Mouse (Mus musculus) CH12.LX (cell line): ENCODE data around the gene Myt1l. TPM values are rescaled to one million over a fixed set of nuclear protein-coding genes. Genes with fewer than 3 reads are reported as not detected.

Source experiments
- DNase-seq: peaks from one replicate; pipeline ENCODE4 v3.0.0-alpha.2; 2013; ENCODE audit errors: extremely low read depth
- H3K27ac ChIP-seq: 2 replicates; pipeline ENCODE4 v1.5.1; 2012; ENCODE audit warnings: low read depth, mild to moderate bottlenecking, control low read depth, moderate library complexity; ENCODE audit not compliant: insufficient read depth
- H3K27me3 ChIP-seq: replicated peaks from 2 replicates; pipeline ENCODE3; 2012; ENCODE audit warnings: inconsistent platforms
- H3K36me3 ChIP-seq, 2 experiments: replicated peaks in 1 of 2; 2 replicates each; pipeline versions ENCODE3 to v1.6.1; 2012; ENCODE audit warnings: inconsistent platforms in 1 of 2, low read length in 1 of 2, mild to moderate bottlenecking in 1 of 2, mixed read lengths in 1 of 2, moderate library complexity in 1 of 2; ENCODE audit not compliant: control insufficient read depth in 1 of 2, insufficient read depth in 1 of 2
- H3K4me1 ChIP-seq, 2 experiments: 2 replicates each; pipeline ENCODE4 v1.6.1; 2012; ENCODE audit warnings: inconsistent platforms in 1 of 2, moderate library complexity in 1 of 2; ENCODE audit not compliant: insufficient read depth in 2 of 2, control insufficient read depth in 1 of 2
- H3K4me2 ChIP-seq: 2 replicates; pipeline ENCODE4 v1.6.1; 2012; ENCODE audit warnings: low read depth, mild to moderate bottlenecking, control low read depth; ENCODE audit not compliant: poor library complexity, insufficient read depth, severe bottlenecking
- H3K4me3 ChIP-seq, 3 experiments: fragments of 150-350 bp in 1 of 3; sonication (generic) in 1 of 3; replicated peaks in 1 of 3; 2 replicates each; pipeline versions ENCODE3 to v1.5.1; 2011 to 2012; ENCODE audit warnings: low read depth in 2 of 3, low read length in 2 of 3, mild to moderate bottlenecking in 2 of 3, moderate library complexity in 2 of 3, control low read depth in 1 of 3, improper control_type of control experiment in 1 of 3, inconsistent platforms in 1 of 3, mixed read lengths in 1 of 3; ENCODE audit not compliant: poor library complexity in 1 of 3
- H3K79me2 ChIP-seq: replicated peaks from 2 replicates; pipeline ENCODE4 v1.6.1; 2012; ENCODE audit warnings: mild to moderate bottlenecking, moderate library complexity; ENCODE audit not compliant: control insufficient read depth, poor library complexity, insufficient read depth, severe bottlenecking; ENCODE audit errors: extremely low read depth
- H3K9ac ChIP-seq: 2 replicates; pipeline ENCODE4 v1.6.1; 2012; ENCODE audit warnings: low read depth, mild to moderate bottlenecking, control low read depth, moderate library complexity; ENCODE audit not compliant: insufficient read depth
- H3K9me3 ChIP-seq: replicated peaks from 2 replicates; pipeline ENCODE3; 2012; ENCODE audit warnings: low read length, inconsistent platforms, mixed read lengths
- CTCF ChIP-seq, 2 experiments: IDR thresholded peaks in 1 of 2; conservative IDR thresholded peaks in 1 of 2; 2 replicates each; pipeline ENCODE4 v1.5.1; 2011 to 2012; ENCODE audit warnings: low read depth in 2 of 2, low read length in 2 of 2, improper control_type of control experiment in 1 of 2, inconsistent platforms in 1 of 2, mild to moderate bottlenecking in 1 of 2, moderate library complexity in 1 of 2
- E2F4 ChIP-seq: IDR thresholded peaks from 2 replicates; pipeline ENCODE4 v1.6.1; 2011; ENCODE audit warnings: low read depth, low read length, improper control_type of control experiment; ENCODE audit not compliant: insufficient replicate concordance
- EP300 ChIP-seq: IDR thresholded peaks from 2 replicates; pipeline ENCODE4 v1.6.1; 2011; ENCODE audit warnings: low read length, improper control_type of control experiment
- ETS1 ChIP-seq: conservative IDR thresholded peaks from 2 replicates; pipeline ENCODE4 v1.6.1; 2012; ENCODE audit warnings: low read depth, mild to moderate bottlenecking, inconsistent platforms, low read length, improper control_type of control experiment, moderate library complexity
- GABPA ChIP-seq: IDR thresholded peaks from 2 replicates; pipeline ENCODE4 v1.6.1; 2012; ENCODE audit warnings: low read depth, low read length, improper control_type of control experiment, inconsistent platforms; ENCODE audit not compliant: insufficient replicate concordance
- HCFC1 ChIP-seq: IDR thresholded peaks from 2 replicates; pipeline ENCODE4 v1.6.1; 2012; ENCODE audit warnings: low read depth, mild to moderate bottlenecking, inconsistent platforms, low read length, improper control_type of control experiment
- MAFK ChIP-seq: IDR thresholded peaks from 2 replicates; pipeline ENCODE4 v1.6.1; 2011; ENCODE audit warnings: low read length, improper control_type of control experiment; ENCODE audit not compliant: insufficient replicate concordance
- MAX ChIP-seq: IDR thresholded peaks from 2 replicates; pipeline ENCODE4 v1.6.1; 2011; ENCODE audit warnings: low read length, improper control_type of control experiment
- MAZ ChIP-seq: IDR thresholded peaks from 2 replicates; pipeline ENCODE4 v1.6.1; 2012; ENCODE audit warnings: low read depth, mild to moderate bottlenecking, inconsistent platforms, low read length, improper control_type of control experiment, moderate library complexity
- MYC ChIP-seq: IDR thresholded peaks from 2 replicates; pipeline ENCODE4 v1.6.1; 2011; ENCODE audit warnings: low read depth, mild to moderate bottlenecking, improper control_type of control experiment, low read length
- PAX5 ChIP-seq: IDR thresholded peaks from 2 replicates; pipeline ENCODE4 v1.6.1; 2012; ENCODE audit warnings: low read length, inconsistent platforms, mixed read lengths
- POLR2A ChIP-seq: IDR thresholded peaks from 2 replicates; pipeline ENCODE4 v1.6.1; 2011; ENCODE audit warnings: low read depth, mild to moderate bottlenecking, improper control_type of control experiment, low read length
- RAD21 ChIP-seq: IDR thresholded peaks from 2 replicates; pipeline ENCODE4 v1.6.1; 2011; ENCODE audit warnings: low read depth, mild to moderate bottlenecking, low read length, improper control_type of control experiment, moderate library complexity
- RCOR1 ChIP-seq: conservative IDR thresholded peaks from 2 replicates; pipeline ENCODE4 v1.6.1; 2012; ENCODE audit warnings: low read depth, mild to moderate bottlenecking, inconsistent platforms, low read length, improper control_type of control experiment
- SMC3 ChIP-seq: IDR thresholded peaks from 2 replicates; pipeline ENCODE4 v1.6.1; 2011; ENCODE audit warnings: low read depth, low read length, improper control_type of control experiment
- TBP ChIP-seq: conservative IDR thresholded peaks from 2 replicates; pipeline ENCODE4 v1.6.1; 2011; ENCODE audit warnings: low read depth, low read length, improper control_type of control experiment
- TCF12 ChIP-seq: IDR thresholded peaks from 2 replicates; pipeline ENCODE4 v1.6.1; 2014; ENCODE audit warnings: low read depth, mild to moderate bottlenecking, inconsistent platforms, low read length, improper control_type of control experiment
- USF1 ChIP-seq: IDR thresholded peaks from 2 replicates; pipeline ENCODE4 v1.6.1; 2014; ENCODE audit warnings: low read depth, mild to moderate bottlenecking, inconsistent platforms, low read length, improper control_type of control experiment
- ZKSCAN1 ChIP-seq: IDR thresholded peaks from 2 replicates; pipeline ENCODE4 v1.6.1; 2012; ENCODE audit warnings: low read depth, inconsistent platforms, low read length, improper control_type of control experiment, borderline replicate concordance
- ZNF384 ChIP-seq: IDR thresholded peaks from 2 replicates; pipeline ENCODE4 v1.6.1; 2012; ENCODE audit warnings: low read depth, low read length, improper control_type of control experiment, inconsistent platforms
- dilution Hi-C: fragments of 300-500 bp; cut with MboI; formaldehyde crosslinking; loops from 2 replicates; pipeline ENCODE4 v1.14.3; 2020; ENCODE audit warnings: low sequenced_read_pairs; ENCODE audit not compliant: extremely low pct_unique_long_range_greater_than_20kb, extremely low pct_ligation_motif_present
- in situ Hi-C: fragments of 300-500 bp; cut with MboI; formaldehyde crosslinking; loops from 3 replicates; pipeline ENCODE4 v1.14.3; 2019; ENCODE audit warnings: low sequenced_read_pairs, low pct_ligation_motif_present, low pct_unique_long_range_greater_than_20kb, mixed read lengths
- polyA plus RNA-seq: library from polyadenylated mRNA; unstranded; fragments of >175 nt; gene quantifications from 2 replicates; pipeline ENCODE4 v1.2.1, GENCODE M21; 2012; ENCODE audit warnings: low read depth; ENCODE audit not compliant: insufficient read length
- total RNA-seq, 2 experiments: library from RNA; depleted of rRNA; stranded (reverse); fragments of 300-350 nt in 1 of 2; fragments of >200 nt in 1 of 2; gene quantifications; 2 replicates each; pipeline ENCODE4 v1.2.3; 2012 to 2014

Gene Myt1l
- total and polyA plus RNA-seq, 3 experiments = 0.31 to 1.1 TPM; not detected in 1

DNA sequence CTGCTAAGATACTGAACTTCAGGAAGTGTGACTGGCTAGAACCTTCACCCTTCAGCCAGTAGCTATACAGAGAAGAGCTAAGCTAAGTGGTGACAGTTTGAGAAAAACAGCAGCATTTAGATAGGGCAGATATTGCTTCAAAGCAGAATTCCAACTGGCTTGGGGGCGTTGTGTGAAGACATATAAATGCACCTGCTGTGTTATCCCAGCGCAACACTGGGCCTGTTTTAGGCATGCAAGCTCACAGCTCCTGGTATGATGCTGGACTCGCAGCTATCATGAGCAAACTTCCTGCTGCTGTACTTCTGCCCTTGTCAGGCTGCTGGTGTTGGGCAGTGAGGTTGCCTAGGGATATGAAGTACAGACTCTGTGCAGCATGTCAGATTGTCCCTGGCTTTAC is 180.0 kb downstream of the Myt1l start:
- H3K27ac ChIP-seq = no peak overlapping the region
- H3K27me3 ChIP-seq = no peaks in the 10 kb centered on the region
- no peak for DNase-seq
- no peaks in the 10 kb centered on the region for H3K36me3 ChIP-seq
- TF ChIP-seq PAX5 = no peak
- no peak for TF ChIP-seq MAX
- TF ChIP-seq USF1 = no peak
- no peak for TF ChIP-seq MAZ
- TF ChIP-seq HCFC1 = no peak
- TF ChIP-seq E2F4 = no peak
- TF ChIP-seq RAD21 = no peak
- no peak for TF ChIP-seq RCOR1
- no peak for TF ChIP-seq TBP
- TF ChIP-seq EP300 = no peak
- H3K4me1 ChIP-seq = peaks cover 0 to 5% of the 10 kb centered on the region in 2 experiments; a peak in 2 of 4 replicates
- dilution Hi-C loops = no loop called here
- no peaks in the 10 kb centered on the region for H3K79me2 ChIP-seq
- no peak overlapping the region for H3K4me3 ChIP-seq
- H3K9ac ChIP-seq = no peak overlapping the region
- no peaks in the 10 kb centered on the region for H3K9me3 ChIP-seq
- no peak overlapping the region for H3K4me2 ChIP-seq
- in situ Hi-C loops = no loop called here

DNA sequence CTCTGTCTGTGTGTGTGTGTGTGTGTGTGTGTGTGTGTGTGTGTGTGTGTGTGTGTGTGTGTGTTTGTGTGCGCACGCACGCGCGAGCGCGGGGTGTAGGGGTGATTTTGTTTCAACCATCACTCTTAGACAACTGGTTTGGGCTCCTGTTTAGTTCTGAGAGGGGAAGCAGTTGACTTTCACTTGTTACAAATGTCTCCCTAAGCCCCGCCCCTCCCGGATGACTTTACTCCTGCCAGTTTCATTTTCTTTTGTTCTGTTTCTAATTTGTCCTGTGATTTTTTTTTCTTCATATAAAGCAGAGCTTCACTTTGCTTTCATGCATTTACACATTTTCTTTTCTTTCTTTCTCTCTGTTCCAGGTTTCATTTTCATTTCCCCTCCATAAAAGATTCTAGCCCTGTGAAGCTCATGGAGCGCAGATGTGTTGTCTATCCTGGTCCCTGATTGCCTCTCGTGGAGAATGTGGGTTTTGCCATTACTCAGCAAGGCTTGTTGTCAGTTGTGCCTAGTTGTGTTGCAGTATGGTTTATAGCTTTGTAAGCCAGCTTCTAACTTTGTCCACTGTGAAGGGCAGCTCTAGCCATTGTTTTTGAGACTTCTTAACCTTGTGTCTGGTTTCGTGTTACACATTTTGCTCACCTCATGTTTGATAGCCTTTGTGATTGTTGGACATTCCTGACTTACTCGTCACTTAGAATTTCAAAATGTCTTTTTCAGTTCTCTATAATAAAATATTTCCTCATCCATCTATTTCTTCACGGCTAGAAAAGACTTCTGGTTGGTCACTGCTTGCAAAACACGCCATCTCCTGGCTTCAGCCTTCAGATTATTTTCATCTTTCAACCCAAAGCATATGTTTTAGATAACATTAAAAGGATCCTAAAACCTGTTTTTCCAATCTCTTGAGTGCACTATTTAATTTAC is 184.9 kb downstream of the Myt1l start:
- no peak overlapping the region for H3K27ac ChIP-seq

More for the DNA sequence above, 184.9 kb downstream of the Myt1l start:
- in situ Hi-C loops (no loop called here), dilution Hi-C loops (no loop called here)
- no peaks in the 10 kb centered on the region for H3K36me3 ChIP-seq
- no peaks in the 10 kb centered on the region for H3K9me3 ChIP-seq
- TF ChIP-seq RAD21 (peak; percentile 2), MYC (0 out of 2 replicates have a peak, but pooled peaks have one; percentile 30), GABPA (no peak), TCF12 (no peak), TBP (peak; percentile 51; the same call in 1 of the 2 replicates), CTCF (conservative IDR thresholded peaks at IDR 0.05 in 1 of 2, IDR thresholded peaks at IDR 0.05 in 1 of 2; ENCODE audit: low read depth in 2 of 2, low read length in 2 of 2) (peak in 1 of 2 experiments; percentile 27; a peak in 2 of 4 replicates), MAX (0 out of 2 replicates have a peak, but pooled peaks have one; percentile 8), SMC3 (peak; percentile 4; the same call in 1 of the 2 replicates), ZKSCAN1 (no peak), POLR2A (no peak), MAFK (peak; percentile 37; the same call in 1 of the 2 replicates), ETS1 (0 out of 2 replicates have a peak, but pooled peaks have one; percentile 12), ZNF384 (peak; percentile 20; the same call in 1 of the 2 replicates)
- H3K79me2 ChIP-seq = no peaks in the 10 kb centered on the region
- H3K4me1 ChIP-seq = peaks cover 0 to 5% of the 10 kb centered on the region in 2 experiments; a peak in 2 of 4 replicates
- H3K4me3 ChIP-seq = peak overlapping the region; percentile 40 to 69 (median 52)
- peak overlapping the region; percentile 63 for H3K9ac ChIP-seq
- peak overlapping the region; percentile 99 for H3K4me2 ChIP-seq
- H3K27me3 ChIP-seq = no peaks in the 10 kb centered on the region
- DNase-seq = peak; percentile 68
